Mouse (Mus musculus) lung, postnatal 0 days (tissue): Measurements from ENCODE around the gene Krt20.

Experiments used
- CTCF ChIP-seq: IDR thresholded peaks from 2 replicates; pipeline ENCODE4 v1.5.1; 2016; ENCODE audit warnings: antibody characterized with exemption, mild to moderate bottlenecking
- EP300 ChIP-seq: IDR thresholded peaks from 2 replicates; pipeline ENCODE4 v1.6.1; 2016; ENCODE audit warnings: antibody characterized with exemption, mild to moderate bottlenecking, control low read depth

DNA sequence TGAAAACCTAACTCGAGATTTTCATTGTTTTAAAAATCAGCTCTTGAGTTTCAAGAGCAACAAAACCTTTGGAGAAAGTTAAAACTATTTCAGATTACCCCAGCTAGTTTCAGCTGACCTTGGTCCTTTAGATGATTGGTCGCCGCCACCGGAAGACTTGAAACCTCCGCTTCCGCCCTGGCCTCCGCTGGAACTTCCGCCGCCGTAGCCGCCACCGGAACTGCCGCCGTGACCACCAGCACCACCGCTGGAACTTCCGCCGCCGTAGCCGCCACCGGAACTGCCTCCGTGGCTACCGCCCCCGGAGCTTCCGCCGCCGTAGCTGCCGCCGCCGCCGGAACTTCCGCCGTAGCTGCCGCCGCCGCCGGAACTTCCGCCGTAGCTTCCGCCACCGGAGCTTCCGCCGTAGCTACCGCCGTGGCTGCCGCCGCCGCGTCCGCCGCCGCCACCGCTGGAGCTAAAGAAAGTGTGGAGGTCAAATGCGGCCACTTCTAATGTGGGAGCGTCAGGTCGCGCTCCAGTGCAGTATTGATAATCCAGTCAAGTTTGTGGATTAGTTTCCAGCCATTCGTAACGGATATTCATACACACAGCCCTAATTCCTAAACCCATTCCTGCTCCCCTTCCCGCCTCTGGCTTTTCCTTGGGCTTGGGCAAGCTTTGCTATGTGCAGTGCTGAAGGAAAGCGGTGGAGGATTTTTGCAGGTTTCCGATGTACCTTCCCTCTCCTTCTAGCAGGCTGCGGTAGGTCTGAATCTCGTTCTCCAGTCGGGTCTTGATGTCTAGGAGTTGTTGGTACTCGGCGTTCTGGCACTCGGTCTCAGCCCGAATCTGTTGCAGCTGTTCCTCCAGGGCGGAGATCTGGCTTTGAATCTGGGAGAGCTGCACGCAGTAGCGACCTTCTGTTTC lies 51.9 kb downstream of the Krt20 start:
- TF ChIP-seq CTCF, result no peak
- TF ChIP-seq EP300, result peak; percentile 43; the same call in 1 of the 2 replicates
